Mouse (Mus musculus): ENCODE results near the gene Pigt.
A peak's percentile ranks its signal among the peaks of the same experiment; 100 is the strongest.

Gene Pigt

DNA sequence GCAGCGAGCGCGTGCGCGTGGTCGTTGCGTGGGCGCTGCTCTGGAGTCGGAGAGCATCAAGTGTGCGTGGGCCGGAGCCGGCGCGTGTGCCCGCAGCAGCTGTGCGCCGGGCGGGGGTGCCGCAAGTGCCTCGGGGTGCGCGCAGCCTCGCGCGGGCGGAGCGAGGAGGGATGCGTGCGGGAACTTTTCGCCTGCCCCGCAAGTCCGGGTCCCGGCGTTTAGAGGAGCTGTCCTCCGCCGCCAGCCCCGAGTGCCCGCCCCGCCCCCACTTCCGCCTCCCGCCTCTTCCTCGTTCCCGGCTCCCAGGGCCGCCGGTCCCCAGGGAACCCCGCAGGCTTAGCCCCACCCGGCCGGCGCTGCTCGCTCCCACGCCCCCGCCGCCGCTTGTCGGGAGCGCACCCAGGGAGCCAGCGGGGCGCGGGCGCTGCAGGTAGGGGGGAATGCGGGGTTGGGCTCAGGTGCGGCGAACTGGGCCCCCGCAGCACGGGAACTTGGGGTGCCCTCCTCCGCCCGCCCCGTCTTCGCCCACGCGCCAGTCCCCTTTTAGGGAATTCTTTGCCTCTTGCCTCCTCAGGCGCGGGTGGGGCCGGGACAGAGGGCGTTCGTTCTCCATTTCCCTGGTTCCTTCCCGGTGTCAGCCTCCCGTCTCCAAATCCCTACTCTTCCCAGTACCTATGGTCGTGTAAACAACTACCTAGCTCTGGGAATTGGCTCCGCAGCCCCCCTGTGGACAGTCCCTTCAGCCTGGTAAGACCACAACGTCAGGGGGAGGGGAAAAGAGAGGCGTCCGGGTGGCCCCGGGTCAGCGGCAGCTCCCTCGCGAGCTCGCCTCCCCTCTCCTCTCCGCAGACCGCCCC is 10.8 kb upstream of the Pigt start:
- peak in 1 of 2 experiments; percentile 33 for DNase-seq (ENCODE audit: low spot score in 2 of 2)

DNA sequence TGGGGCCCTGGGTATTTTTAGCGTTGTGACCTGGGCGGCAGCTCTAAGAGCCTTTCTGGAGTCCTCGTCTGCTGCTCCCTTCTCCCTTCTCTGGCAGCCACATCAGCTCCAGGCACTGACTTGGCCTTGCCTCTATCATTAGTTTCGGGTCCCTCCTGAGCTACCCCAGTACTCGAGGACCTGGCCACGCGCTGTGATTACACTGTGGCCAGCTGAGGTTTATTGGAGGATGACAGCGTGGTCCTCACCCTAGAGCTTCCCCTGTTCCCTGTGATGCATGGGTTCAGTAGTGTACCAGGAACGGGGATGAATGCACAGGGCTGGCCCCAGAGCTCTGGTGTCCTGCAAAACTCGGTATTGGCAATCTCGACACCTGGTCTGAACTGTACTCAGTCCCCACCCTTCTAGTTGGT is 10.2 kb upstream of the Pigt start:
- DNase-seq (ENCODE audit: low spot score in 2 of 2), result no peak

DNA sequence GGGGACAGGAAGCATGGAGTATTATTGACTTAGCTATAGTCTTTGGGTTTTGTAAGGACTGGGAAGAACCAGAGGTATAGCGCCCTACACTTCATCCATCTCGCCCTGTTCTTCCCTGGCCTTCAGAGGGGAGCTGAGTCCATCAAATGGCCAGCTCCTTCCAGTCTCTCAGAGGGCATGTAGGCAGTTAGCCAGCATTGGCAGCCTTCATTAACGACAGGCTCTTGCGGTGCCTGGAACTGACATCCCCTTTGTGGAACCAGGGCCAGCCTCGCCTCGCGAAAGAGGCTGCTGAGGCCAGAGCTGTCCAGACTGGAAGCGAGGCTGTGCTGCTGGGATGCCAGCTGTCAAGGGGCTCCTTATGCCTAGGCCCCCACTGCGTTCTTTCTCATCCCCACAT is 9.5 kb upstream of the Pigt start:
- no peak for DNase-seq (ENCODE audit: low spot score in 2 of 2)

DNA sequence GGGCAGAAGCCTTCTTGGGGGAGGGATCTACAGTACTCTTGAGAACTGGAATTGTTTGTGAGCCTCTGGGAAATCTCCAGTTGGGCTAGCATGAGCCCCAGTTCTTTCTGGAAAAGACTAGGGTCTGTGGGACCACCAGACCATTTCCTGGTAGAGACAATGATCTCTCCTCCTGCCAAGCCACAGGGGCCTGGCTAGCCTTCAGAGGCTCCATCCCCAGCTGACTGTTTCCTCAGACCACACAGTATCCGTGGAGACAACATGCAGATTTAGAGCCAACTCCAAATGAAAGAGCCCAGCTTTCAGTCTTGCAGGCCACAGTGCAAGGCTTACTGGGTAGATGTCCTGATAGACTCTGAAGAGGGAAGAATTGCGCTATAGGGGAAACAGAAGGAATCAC is 3.2 kb upstream of the Pigt start:
- no peak for DNase-seq (ENCODE audit: low spot score in 2 of 2)

DNA sequence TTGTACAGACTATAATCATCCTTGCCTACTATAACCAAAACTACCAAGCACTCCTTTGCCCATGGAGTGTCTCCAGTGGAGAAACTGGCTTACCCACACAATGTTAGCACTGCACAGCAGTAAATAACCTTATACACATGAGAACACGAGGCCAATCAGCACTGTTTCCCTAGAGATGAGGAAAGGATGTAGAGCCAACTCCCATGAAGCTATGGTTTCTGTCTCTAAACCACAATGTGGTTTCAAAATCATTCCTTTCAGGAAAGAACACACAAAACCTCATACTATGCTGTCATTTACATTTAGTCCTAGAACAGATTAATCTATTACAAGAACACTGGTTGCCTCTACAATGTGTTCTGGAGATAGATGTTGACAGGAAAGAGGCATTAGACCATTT is 989 bp upstream of the Pigt start:
- DNase-seq (ENCODE audit: low spot score in 2 of 2), result no peak

DNA sequence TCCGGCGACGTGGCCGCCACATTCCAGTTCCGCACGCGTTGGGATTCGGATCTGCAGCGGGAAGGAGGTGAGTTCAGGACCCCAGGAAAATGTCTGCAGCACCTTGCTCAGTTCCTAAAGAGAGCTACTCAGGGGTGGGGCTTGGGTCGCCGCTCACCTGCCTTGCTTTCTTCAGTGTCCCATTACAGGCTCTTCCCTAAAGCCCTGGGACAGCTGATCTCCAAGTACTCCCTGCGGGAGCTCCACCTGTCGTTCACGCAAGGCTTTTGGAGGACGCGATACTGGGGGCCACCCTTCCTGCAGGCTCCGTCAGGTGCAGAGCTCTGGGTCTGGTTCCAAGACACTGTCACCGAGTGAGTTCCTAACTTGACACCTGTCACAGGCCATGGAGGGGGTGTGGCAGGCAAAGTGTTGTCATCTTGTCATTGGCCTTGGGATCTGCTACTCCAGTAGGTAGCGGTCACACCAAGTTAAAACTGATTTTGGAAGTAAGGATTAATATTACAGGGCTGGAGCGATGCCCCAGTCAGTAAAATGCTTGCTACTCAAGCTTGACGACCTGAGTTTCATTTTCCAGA is 460 bp downstream of the Pigt start:
- peak in 1 of 2 experiments; percentile 26 for DNase-seq (ENCODE audit: low spot score in 2 of 2)

DNA sequence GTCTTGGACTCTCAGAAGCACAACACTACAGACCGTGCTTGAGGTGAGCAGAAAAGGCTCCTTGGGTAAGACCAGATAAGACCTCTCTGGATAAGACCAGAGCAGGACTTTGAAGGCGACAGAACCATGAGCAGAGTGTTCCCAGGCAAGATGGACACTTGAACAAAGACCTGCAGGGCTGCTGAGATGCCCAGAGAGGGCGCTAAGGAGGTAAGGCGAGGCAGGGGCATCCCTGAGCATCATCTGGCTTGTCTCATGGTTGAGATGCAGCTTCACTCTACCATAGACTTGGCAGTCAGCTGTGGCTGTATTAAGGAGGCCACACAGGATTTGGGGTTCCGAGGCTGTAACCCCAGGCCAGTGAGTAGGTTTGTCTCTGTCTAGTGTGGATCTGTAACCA is 2.0 kb downstream of the Pigt start:
- no peak for DNase-seq (ENCODE audit: low spot score in 2 of 2)

DNA sequence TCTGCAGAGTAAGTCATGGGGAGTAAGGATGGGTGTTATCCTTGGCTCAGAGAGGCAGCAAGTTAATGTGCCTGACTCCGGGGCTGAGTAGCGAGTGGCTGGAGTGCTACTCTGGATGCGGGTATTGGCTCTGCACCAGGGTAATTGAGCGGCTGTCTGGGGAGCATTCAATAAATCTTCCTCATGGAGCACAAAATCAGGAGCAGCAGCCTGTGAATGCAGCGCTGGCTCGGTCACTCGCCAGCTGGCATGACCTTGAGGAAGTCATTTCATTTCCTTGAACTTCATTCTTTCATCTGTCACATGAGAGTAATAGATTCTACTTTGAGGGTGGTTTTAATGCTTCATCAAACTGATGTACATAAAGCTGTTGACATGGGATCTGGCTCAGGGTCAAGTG is 3.2 kb downstream of the Pigt start:
- no peak for DNase-seq (ENCODE audit: low spot score in 2 of 2)

DNA sequence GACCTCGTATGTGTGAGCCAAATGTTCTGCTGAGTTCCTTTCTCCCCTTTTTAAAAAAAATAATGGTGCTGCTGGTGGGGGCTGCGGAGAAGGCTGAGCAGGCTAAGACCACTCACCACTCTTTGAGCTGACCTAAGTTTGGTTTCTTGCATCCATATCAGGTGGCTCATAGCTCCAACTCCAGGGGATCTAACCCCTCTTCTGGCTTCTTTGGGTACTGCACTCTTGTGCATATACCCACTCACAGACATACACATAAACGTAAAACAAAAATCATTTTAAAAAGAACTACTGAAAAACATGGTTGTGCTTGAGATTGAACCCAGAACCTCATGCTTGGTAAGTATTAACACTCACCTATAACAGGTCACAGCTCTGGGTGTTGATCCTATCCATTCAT is 7.6 kb downstream of the Pigt start:
- DNase-seq (ENCODE audit: low spot score in 2 of 2), result no peak

DNA sequence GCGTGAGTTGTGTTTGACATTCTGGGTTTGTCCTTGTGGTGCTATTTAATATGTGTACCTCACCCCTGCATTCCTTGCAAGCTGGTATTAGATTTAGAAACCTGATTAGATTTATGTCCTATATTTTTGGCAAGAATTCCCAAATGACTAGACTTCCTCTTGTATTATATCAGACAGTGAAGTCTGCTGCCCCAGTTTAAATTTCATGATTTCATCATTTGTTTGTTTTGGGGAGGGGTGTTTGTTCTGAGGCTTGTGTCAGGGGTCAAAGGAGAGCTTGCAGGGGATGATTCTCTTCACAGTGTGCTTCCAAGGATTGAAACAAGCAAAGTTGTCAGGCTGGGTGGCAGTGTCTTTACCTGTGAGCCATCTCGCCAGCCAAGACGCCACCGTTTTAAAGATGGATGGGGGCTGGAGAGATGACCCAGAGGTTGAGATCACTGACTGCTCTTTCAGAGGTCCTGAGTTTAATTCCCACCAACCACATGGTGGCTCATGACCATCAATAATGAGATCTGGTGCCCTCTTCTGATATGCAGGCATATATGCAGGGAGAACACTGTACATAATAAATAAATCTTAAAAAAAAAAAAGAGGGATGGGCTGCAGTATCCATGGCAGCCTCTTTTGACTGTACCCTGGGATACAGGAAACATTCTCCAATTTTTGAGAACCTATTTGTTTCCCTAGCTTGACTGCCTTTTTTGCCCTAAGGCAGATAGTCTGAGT is 8.5 kb downstream of the Pigt start:
- no peak for DNase-seq (ENCODE audit: low spot score in 2 of 2)

DNA sequence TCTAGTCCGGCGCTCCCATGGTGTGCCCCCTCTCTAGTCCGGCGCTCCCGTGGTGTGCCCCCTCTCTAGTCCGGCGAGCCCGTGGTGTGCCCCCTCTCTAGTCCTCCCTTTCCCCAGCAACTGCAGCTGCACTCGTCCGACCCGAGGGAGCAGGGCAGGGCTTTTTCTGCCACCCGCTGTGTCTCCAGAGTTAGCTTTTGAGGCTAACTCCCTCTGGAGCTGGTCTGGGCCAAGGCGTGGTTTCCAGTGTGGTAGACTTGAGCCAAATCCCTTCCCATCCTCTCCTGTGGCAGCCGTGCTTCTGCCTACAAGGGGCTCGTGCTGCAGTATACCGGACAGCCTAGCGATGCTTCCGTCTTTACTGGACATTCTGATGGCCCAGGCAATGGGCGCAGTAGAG is 10.5 kb downstream of the Pigt start:
- DNase-seq (ENCODE audit: low spot score in 2 of 2), result no peak

DNA sequence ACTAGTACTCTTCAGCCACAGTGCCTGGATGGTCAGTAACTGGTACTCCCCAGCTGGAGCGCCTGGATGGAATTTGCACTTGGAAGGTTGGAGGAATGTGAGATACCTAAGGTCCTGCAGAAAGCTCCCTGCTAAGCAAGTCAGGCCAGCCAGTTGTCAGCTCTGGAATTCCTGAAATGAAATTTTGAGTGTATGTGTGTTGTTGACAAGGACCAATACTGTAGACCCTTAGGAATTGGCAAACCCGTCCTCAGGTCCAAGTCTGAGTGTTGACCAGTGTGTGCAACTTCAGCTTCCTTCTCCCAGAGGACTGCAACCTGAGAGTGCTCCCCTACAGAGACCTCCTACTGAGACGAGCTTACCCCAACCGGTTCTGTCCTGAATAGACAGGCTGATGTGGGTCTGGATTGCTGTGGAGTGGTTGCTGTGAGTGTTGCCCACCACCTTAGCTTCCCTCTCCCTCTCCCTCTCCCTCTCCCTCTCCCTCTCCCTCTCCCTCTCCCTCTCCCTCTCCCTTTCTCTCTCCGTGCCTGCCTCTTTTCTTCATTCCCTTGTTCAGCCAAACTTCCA is 13.4 kb downstream of the Pigt start:
- no peak for DNase-seq (ENCODE audit: low spot score in 2 of 2)

DNA sequence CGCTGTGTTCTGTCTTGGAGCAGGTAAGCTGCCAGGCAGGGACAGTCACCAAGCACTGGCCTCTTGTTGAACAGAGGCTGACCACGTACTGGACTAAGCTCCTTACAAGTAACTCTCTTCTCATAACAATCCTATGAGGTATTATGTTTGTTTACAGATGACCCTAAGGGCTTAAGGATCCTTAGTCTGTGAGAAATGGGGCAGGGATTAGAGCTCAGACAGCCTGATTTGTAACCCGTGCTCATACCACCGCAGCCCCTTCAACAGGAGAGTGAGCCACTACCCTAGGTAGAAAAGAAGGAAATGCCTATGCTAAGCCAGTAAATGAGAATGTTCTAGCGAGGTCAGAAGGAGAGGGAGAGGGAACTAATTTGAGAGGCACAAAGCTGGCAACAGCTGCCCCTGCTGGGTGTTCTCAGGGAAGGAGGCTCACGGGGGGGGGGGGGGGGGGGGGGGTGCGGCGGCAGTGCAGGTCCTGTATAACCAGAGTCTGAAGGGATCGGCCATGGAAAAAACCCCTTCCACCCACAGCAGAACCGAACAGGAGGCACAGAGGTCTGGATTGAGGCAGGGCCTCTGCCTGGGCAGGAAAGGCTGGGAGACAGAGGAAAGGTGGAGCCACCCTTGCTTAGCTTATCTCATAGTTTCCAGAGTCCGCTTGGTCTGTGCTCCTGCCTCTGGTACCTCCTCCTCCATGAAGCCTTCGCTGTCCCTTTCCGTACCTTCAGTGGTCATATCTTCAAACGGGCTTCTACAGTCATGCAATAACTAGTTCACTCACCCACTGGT is 15.0 kb downstream of the Pigt start:
- no peak for DNase-seq (ENCODE audit: low spot score in 2 of 2)

DNA sequence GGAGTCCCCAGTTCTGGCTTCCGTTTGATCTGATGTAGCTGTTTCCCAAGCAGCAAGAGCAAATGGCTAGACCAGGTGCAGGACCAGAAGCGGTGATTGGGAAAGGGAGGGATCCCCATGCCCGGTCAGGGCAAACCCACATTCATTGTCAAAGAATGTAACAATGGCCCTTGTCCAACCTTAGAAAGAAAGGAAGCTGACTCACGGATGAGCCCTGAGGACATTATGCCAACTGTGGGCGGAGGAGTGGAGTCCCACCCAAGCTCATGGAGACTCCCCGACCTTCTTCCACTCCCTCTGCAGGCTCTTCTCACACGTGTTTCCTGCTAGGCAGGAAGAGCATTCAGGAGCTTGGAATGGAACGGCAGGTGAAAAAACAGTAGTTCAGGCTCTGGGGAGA is 16.1 kb downstream of the Pigt start:
- no peak for DNase-seq (ENCODE audit: low spot score in 2 of 2)

DNA sequence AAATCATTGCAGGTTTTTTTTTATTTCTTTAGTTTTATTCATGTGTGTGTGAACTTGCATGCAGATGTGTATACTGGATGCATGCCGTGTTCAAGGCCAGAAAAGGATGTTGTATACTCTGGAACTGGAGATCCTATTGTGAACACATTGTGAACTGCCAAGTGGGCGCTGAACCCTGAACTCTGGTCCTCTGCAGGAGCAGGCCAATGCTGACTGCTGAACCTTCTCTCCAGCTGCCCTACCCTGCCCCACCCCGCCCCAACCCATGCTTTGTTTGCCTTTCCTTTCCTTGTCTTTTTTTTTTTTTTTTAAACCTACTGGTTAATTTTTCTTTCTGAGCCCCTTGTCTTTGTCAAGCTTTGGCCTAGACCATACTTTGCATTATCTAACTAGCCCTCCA is 17.6 kb downstream of the Pigt start:
- DNase-seq (ENCODE audit: low spot score in 2 of 2), result no peak

DNA sequence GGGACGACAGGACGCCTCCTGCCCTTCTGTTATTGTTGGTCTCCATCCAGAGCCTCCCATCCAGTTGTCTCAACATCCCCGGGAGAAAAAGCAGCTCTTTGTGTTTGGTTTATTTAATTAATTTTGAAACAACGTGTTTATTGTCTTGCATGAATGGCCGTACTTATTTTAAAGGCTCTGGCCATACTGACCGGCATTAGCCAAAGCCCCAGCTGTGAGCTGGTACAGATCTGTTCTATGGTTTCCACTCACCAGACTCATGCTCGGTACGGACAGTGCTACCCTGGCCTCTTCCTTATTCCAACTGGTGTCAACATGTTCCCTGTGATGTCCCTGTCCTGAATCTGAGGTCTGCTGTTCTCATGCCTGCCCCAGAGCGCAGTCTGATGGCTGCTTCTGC is 18.6 kb downstream of the Pigt start:
- no peak for DNase-seq (ENCODE audit: low spot score in 2 of 2)

DNA sequence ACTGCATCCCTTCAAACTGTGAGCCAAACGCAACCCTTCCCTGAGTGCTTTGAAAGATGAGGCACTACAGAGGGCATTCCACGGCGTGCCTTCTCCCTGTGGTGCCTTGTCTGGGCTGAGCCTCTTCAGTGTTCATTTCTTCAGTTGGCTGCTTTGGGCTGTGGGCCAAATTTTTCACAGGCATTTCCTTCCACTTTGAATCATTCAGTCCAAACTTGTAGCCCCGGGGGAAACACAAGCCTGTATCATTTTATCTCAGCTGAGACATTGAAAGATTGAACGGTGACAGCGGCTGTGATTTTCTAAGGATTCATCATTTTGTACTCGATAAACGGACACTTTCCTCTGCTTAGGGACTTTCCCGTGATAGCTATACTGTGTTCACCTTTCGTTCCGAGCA is 19.3 kb downstream of the Pigt start:
- DNase-seq (ENCODE audit: low spot score in 2 of 2), result no peak

DNA sequence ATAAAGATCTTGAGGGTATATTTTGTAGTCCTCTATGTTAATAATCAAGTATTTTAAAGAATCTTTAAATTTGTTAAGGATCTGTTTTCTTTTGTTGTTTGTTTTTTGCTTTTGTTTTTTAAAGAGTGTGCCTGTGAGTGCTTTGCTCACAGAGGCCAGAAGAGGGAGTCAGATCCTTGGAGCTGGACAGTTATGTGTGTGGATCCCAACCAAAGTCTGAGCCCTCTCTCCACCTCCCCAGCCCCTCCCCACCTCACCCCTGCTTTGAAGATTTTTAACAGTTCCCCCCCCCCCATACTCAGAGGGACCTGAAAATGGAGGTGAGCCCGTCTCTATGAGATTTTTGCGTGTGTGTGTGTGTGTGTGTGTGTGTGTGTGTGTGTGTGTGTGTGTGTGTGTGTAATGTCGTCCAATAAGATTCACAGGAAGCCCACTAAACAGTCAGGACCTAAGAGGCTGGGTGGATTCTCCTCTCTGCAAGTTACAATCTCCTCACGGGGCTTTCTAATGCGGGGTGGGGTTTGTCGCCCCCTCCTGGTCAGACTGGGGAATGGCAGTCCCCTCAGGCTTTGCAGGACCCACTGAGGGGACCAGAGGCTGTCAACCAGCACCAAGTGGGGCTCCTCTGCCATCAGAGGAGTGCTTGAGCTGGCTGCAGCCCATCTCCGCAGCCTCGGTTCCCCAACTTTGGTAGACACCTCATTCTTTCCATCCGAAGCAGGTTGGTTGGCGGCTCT is 20.3 kb downstream of the Pigt start:
- peak; percentile 42 to 63 for DNase-seq (ENCODE audit: low spot score in 2 of 2)

DNA sequence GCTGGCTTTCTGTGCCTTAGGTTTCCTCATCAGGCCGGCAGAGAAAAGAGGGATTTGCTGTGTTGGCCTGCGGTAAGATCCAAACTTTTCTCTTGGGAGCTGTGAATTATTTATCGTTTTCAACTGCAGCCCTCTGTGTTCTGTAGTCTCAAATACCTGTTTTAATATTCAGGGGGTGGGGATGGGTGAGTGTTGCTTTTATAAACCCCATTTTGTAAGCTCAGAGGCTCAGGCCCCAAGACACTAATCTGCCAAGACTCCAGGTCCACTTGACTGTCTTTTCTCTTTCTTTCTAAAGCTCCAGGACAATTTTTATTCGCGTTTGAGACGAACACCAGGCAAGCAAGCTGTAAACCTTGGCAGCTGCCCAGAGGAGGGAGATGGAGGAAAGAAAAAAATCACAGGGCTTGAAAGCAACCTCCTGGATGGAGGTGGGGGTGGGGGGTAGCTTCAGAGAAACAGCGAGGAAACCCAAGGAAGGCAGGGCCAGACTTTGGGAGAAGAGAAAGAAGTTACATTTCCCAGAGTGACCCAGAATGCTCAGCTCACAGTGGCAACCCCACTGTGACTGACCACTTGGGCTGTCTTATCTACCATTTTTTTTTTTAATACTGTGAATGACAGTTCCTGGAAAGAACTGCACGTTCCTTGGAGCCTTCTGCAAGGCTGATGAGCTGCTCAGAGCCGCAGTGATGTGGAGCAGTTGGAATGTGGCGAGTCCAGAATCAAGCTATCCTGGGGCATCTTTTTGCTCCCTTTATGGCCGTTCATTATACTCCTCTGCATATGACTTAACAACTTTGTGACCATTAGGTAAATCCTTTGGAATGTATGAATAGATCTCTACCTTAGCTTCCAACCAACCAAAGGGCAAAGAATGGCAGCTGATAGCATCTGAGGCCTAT is 21.2 kb downstream of the Pigt start:
- no peak for DNase-seq (ENCODE audit: low spot score in 2 of 2)

DNA sequence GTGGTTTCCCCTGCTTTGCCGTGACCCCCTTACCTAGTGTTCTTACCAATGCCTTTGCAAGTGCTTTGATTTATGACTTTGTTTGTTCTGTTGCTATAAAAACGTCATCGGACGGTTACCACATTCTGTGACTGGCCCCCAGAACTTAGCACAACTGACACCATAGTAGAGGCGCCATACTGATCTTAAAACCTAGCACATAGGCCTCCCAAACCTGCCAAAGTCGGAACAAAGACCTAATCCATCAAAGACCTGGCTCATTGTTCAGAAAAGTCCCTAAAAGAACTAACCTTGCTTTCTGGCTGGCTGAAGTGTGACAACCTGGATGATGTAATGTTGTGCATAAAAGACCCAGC is 21.8 kb downstream of the Pigt start:
- DNase-seq (ENCODE audit: low spot score in 2 of 2), result no peak

Data from spleen, postnatal 10 days (tissue).